Mouse (Mus musculus): ENCODE results near the gene Tmem120b.
"Not testable (repeated sequence)": the region's sequence is repeated elsewhere in the genome, so short reads cannot be mapped to it uniquely, and the experiment has no call there.

Gene Tmem120b

GRCm38 (mm10) chr5:123057366-123058250 is 10.6 kb upstream of the Tmem120b start:
- DNase-seq: peak; percentile 98 to 100

- no peak for DNase-seq
Measured at GRCm38 (mm10) chr5:123058251-123059102, 9.7 kb upstream of the Tmem120b start.

DNA sequence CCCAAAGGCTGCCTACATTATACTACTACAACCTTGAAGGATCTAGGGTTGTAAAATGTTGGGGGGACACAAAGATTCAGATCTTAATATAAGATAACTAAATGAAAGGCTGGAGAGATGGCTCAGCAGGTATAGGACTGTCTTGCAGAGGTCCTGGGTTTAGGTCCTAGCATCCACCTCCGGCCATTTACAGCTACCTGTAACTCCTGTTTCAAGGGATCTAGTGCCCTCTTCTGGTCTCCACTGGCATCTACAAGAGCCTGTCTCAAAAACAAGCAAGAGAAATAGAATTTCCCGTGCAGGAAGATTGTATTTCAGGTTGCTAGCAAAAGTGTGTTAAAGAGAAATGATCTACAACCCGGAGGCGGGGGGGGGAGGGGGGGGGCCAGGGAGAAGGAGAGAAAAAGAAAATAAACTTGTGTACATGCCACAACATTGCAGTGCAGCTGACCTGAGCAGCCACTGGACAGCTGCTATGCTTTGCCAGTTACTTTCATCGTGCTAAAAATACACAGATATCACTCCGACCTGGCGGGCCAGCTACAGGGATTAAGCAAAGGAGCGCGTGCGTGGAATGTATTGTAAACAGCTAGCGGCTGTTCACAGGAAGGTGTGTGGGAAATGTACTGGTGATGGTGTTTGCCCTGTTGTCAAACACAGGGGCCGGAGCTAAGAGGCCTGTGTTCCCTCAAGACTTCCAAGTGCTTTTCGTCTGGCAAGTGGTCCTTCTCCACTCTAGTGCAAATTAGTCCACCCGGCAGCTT is 8.3 kb upstream of the Tmem120b start:
- DNase-seq: peak; percentile 68 to 77

DNA sequence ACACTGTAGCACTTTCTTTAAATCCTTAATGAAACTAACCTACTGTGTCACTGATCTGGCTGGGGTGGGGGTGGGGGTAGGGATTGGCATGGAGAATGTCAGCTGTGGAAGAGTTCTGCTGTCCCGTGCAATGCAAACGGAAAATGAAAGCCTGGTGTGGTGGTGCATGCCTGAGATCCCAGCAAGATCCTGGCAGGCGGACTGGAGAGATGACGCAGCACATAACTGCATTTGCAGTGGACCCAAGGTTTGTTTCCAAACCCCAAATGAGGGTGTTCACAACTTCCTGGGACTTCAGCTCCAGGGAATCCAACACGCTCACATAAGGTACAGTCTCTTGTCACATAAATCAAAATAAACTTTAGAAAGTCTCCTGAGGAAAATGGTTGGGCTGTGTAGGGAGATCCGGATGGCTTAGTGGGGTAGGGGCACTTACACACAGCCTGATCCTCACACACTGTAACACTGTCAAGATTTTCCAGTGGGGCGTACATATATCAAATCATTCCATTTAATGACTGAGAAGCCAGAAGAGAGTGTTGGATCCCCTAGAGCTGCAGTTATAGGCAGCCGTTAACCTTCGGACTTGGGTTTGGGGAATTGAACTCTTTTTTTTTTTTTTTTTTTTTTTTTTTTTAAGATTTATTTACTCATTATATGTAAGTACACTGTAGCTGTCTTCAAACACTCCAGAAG is 7.4 kb upstream of the Tmem120b start:
- no peak for DNase-seq

GRCm38 (mm10) chr5:123061402-123061749 is 6.8 kb upstream of the Tmem120b start:
- DNase-seq: not testable (repeated sequence)

DNA sequence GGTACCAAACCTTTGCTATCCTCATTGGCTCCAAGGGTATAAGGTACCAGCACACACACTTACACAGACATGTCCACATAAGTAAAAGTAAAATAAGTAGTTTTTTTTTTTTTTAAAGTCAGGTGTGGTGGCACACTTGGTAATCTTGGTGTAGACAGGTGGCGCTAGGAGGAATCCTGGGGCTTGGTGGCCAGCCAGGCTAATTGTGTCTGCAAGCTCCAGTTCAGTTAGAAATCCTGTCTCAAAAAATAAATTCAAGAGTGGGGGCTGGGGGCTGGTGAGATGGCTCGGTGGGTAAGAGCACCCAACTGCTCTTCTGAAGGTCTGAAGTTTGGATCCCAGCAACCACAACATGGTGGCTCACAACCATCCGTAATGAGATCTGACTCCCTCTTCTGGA is 5.1 kb upstream of the Tmem120b start:
- no peak for DNase-seq

DNA sequence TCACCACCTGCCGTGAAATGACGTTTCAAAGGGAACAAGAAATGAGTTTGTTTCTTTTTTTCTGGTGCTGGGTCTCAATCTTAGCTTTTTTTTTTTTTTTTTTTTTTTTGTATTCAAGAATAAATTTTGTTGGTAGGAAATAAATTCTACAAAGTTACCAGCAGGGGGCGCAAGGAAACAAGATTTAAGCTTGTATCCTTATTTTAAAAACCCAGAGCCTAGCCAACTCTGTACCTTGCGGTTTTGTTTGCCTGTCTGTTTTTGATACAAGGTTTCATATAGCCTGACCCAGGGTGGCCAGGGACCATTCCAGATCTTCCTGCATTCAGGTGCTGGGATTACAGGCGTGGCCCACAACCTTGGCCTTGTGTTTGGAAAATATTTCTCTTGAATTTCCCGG is 4.0 kb upstream of the Tmem120b start:
- DNase-seq: peak; percentile 55 to 58

DNA sequence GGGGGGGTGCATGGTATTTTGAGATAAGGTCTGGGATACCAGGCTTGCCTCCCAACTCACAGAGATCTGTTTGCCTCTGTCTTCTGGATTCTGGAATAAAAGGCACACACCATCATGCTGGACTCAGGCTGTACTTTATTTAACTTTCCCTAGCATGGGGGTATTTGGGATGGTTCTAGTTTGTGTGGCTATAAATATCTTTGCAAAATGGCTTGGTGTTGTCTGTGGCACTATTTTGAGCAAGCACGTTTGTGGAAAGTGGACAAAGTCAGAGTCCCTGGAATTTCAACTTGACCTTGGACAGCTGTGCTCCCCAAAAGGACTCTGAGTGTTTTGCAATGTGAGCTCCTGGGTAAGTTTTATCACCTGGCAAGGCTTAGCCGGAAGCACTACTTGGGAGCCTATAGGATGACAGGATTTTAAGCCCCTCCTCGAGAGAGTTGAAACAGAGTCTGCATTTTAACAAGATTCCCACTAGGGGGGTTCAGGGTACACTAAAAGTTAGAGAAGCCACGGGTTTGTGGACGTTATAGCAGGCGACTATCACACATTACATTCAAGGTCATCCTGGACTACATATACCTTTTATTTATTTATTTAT is 720 bp upstream of the Tmem120b start:
- DNase-seq: no peak

GRCm38 (mm10) chr5:123068714-123069113 is 499 bp downstream of the Tmem120b start:
- no peak for DNase-seq

- DNase-seq: peak; percentile 90
Measured at GRCm38 (mm10) chr5:123075576-123076418, 7.6 kb downstream of the Tmem120b start.

DNA sequence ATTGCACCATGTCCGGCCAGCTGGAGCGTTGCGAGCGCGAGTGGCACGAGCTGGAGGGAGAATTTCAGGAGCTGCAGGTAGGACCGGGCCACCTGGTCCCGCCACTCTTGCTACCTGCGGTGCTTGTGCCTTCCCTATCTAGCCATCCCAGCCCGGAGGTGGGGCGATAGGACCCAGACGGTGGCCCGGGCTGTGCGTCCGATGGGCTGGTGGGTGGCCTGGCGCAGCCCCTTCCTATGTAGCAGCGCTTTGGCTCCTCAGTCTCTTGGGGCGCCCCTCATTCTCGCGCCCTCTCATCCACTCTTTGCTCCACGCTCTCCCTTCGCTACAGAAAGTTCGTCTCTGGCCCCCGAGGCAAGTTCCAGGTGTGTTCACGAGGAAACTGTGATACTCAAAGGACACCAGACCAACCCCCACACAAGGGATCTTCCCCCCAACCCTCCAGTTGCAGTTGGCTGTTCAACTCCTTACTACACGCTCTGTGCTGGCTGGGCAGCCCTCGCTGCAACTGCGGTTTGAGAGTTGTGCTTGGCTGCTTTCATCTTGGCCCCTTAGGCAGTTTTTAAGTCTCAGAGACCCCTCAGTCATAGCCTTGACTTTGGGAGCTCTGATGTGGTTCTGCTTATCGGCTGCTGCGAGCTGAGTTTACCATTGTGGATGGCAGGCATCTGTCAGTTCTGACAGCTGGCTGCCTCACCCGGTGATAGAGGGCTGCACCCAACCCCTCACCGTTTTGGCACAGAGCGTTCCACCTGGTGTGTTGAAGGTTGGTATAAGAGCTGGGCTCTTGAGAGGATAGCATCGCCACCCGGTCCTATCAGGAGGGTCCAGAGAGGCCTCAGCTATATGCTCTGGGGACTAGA is 8.4 kb downstream of the Tmem120b start:
- no peak for DNase-seq

GRCm38 (mm10) chr5:123079568-123079967 is 11.4 kb downstream of the Tmem120b start:
- DNase-seq: no peak

- DNase-seq: no peak
Measured at GRCm38 (mm10) chr5:123080041-123080440, 11.8 kb downstream of the Tmem120b start.

DNA sequence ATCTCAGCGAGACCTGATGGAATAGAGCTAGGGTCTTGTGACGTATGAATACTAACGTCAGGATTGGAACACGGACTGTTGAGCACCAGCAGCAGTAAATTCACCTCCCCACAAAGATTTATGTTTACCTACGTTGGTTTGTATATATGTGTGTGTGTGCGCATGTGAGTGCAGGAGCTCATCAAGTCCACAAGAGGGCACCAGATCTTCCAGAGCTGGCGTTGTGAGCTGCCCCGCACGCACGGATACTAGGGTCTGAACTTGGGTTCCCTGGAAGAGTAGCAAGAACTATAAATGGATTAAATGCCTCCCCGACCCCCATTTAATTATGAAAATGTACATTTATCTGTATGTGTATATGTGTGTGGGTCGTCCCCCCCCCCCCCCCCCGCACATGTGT is 12.3 kb downstream of the Tmem120b start:
- no peak for DNase-seq

DNA sequence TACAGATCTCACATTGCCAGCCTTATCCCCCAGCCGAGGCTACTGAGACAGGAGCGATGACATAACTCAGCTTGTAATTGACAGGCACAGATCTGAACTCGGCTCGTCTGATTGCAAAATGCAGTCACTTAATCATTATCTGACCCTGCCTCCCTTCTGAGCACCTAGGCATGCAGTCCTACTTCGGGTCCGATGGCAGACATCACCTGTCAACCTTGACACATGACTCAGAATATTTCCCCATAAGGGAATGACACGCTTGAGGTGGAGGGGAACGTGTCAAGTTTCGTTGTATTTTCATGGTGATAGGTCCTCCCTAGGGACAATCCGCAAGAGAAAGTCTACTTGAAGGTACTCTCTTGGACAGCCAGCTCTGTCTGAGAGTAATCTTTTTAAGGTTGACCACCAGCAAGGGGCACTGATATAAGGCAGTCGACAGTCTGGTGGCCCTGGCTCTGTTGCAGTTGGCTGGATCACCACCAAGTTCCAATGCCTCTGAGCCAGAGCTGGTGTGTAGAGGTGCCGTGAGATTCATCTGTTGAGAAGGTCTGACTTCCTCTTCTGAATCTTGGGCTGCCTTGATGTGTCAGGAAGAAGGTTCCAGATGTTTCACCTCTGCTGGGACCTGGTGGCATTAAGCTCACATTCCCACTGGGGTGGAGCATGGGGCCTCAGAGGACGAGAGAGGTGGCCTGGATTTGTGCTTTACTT is 15.3 kb downstream of the Tmem120b start:
- no peak for DNase-seq

GRCm38 (mm10) chr5:123086501-123086900 is 18.3 kb downstream of the Tmem120b start:
- no peak for DNase-seq

DNA sequence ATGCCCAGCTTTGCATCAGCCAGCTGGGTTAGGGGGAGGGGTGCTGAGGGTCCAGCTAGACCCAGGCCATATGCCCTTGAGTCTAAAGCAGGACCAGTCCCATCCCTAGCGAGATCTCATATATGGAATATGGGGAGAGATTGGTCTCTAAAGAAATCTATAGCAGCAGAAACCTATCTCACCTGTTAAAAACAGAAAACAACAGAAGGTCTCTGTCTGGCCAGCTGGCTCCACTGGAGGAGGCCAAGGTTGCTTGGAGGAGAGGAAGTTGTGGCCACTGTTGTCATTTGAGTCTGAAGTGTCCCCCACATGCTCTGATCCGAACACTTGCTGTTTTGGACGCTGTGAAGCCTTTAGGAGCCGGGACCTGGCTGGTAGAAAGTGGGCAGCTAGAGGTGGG is 20.6 kb downstream of the Tmem120b start:
- no peak for DNase-seq

- peak in 1 of 2 experiments; percentile 43 for DNase-seq
Measured at GRCm38 (mm10) chr5:123090560-123091306, 22.5 kb downstream of the Tmem120b start.
